Mouse (Mus musculus) E14TG2a.4 (cell line): Measurements from ENCODE around the gene Mrps18a.
A peak's percentile ranks its signal among the peaks of the same experiment; 100 is the strongest.

Experiments
- H3K27me3 ChIP-seq: 2 replicates; pipeline ENCODE4 v1.6.1; 2014; ENCODE audit warnings: low read length, control low read depth; ENCODE audit not compliant: insufficient read depth
- H3K36me3 ChIP-seq: 2 replicates; pipeline ENCODE4 v1.6.1; 2014; ENCODE audit warnings: low read length, control low read depth; ENCODE audit not compliant: insufficient read depth
- H3K4me1 ChIP-seq: replicated peaks from 2 replicates; pipeline ENCODE4 v1.6.1; 2014; ENCODE audit warnings: low read depth, low read length, control low read depth
- H3K4me3 ChIP-seq: replicated peaks from 2 replicates; pipeline ENCODE4 v1.5.1; 2014; ENCODE audit warnings: mild to moderate bottlenecking, low read length
- H3K9me3 ChIP-seq: 2 replicates; pipeline ENCODE4 v1.6.1; 2014; ENCODE audit warnings: low read length, control low read depth
- CTCF ChIP-seq: conservative IDR thresholded peaks from 2 replicates; pipeline ENCODE4 v1.5.1; 2014; ENCODE audit warnings: low read length
- NANOG ChIP-seq: IDR thresholded peaks from 2 replicates; pipeline ENCODE4 v1.6.1; 2014; ENCODE audit warnings: borderline replicate concordance, low read length, mixed read lengths
- POU5F1 ChIP-seq: IDR thresholded peaks from 2 replicates; pipeline ENCODE4 v1.6.1; 2014; ENCODE audit warnings: low read length, borderline replicate concordance

The Mrps18a gene

GRCm38 (mm10) chr17:46086341-46086870 lies 24.4 kb upstream of the Mrps18a start:
- Histone ChIP-seq H3K9me3 (no peaks in the 10 kb centered on the region), H3K4me1 (peaks cover 52% of the 10 kb centered on the region), H3K36me3 (no peaks in the 10 kb centered on the region), H3K27me3 (peaks cover 22% of the 10 kb centered on the region), H3K4me3 (no peak overlapping the region)
- TF ChIP-seq POU5F1 (no peak), NANOG (no peak), CTCF (no peak)

- H3K9me3 ChIP-seq: no peaks in the 10 kb centered on the region
- H3K36me3 ChIP-seq: no peaks in the 10 kb centered on the region
- TF ChIP-seq CTCF (no peak), POU5F1 (no peak), NANOG (no peak)
- peaks cover 22% of the 10 kb centered on the region for H3K27me3 ChIP-seq
- peaks cover 19% of the 10 kb centered on the region for H3K4me1 ChIP-seq
- no peak overlapping the region for H3K4me3 ChIP-seq
Observed at GRCm38 (mm10) chr17:46091351-46091750, 19.4 kb upstream of the Mrps18a start.

GRCm38 (mm10) chr17:46091899-46092298 lies 18.9 kb upstream of the Mrps18a start:
- peaks cover 22% of the 10 kb centered on the region for H3K27me3 ChIP-seq
- H3K36me3 ChIP-seq: no peaks in the 10 kb centered on the region
- no peak overlapping the region for H3K4me3 ChIP-seq
- peaks cover 14% of the 10 kb centered on the region for H3K4me1 ChIP-seq
- no peaks in the 10 kb centered on the region for H3K9me3 ChIP-seq
- TF ChIP-seq POU5F1 (no peak), CTCF (no peak), NANOG (no peak)

GRCm38 (mm10) chr17:46098525-46098924 lies 12.3 kb upstream of the Mrps18a start:
- no peaks in the 10 kb centered on the region for H3K36me3 ChIP-seq
- no peaks in the 10 kb centered on the region for H3K9me3 ChIP-seq
- H3K4me1 ChIP-seq: no peaks in the 10 kb centered on the region
- H3K4me3 ChIP-seq: no peak overlapping the region
- H3K27me3 ChIP-seq: peaks cover 18% of the 10 kb centered on the region
- TF ChIP-seq NANOG (no peak), CTCF (no peak), POU5F1 (no peak)

- Histone ChIP-seq H3K4me1 (peaks cover 10% of the 10 kb centered on the region), H3K27me3 (peaks cover 19% of the 10 kb centered on the region), H3K36me3 (no peaks in the 10 kb centered on the region), H3K4me3 (no peak overlapping the region), H3K9me3 (no peaks in the 10 kb centered on the region)
- TF ChIP-seq NANOG (no peak; the same call in 1 of the 2 replicates), CTCF (0 out of 2 replicates have a peak, but pooled peaks have one; percentile 2)
Observed at GRCm38 (mm10) chr17:46101906-46102305, 8.9 kb upstream of the Mrps18a start.

DNA sequence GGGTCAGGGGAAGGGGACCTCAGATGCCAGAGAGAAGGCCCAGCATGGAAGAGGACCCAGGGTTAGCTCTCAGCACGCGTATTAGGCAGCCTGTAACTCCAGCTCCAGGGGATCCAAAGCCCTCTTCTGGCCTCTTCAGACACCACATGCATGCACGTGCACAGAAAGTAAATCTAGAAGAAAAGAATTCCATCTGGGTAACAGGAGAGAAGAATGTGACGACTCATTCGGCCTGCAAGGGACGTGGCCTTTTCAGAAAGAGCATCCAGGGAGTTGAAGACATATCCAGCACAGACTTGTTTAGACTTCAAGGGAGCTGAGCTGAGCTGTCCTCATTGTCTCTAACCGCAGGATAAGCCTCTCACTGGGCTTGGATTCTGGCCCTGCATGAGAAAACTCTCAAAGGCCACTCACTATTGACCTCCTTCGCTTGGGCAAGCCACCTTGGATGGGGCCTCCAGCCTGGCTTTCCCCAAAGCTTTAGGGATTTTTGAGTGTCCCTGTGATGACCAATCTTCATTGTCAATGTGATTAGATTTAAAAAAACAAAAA lies 8.1 kb upstream of the Mrps18a start:
- no peak overlapping the region for H3K4me3 ChIP-seq
- no peaks in the 10 kb centered on the region for H3K36me3 ChIP-seq
- H3K4me1 ChIP-seq: peaks cover 10% of the 10 kb centered on the region
- peaks cover 19% of the 10 kb centered on the region for H3K27me3 ChIP-seq
- H3K9me3 ChIP-seq: no peaks in the 10 kb centered on the region
- no peak for TF ChIP-seq NANOG
- no peak for TF ChIP-seq POU5F1
- TF ChIP-seq CTCF: no peak

GRCm38 (mm10) chr17:46104487-46104886 lies 6.3 kb upstream of the Mrps18a start:
- H3K27me3 ChIP-seq: peaks cover 13% of the 10 kb centered on the region
- no peaks in the 10 kb centered on the region for H3K9me3 ChIP-seq
- TF ChIP-seq NANOG (no peak), CTCF (no peak), POU5F1 (no peak)
- H3K36me3 ChIP-seq: no peaks in the 10 kb centered on the region
- peaks cover 10% of the 10 kb centered on the region for H3K4me1 ChIP-seq
- peak overlapping the region; percentile 43; the same call in 1 of the 2 replicates for H3K4me3 ChIP-seq

DNA sequence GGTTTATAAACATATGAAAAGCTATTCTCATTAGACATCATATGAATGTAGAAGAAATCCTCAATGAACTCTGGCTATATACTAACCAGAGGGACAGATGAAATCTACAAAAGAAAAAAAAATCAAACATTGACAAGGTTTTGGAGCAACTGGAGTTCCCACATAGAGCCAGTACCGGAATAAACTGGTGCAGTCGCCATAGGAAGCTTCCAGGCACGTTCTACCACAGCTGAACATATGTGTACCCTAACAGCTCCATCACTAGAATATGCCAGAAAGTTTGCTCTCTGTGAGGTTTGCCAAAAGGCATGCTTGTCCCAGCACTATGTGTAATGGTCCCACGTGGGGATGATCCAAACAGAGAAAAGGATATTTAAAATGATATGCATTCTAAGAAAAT lies 2.5 kb upstream of the Mrps18a start:
- Histone ChIP-seq H3K27me3 (peaks cover 10% of the 10 kb centered on the region; the same call in 1 of the 2 replicates), H3K4me1 (peaks cover 27% of the 10 kb centered on the region), H3K36me3 (peaks cover 8% of the 10 kb centered on the region), H3K9me3 (no peaks in the 10 kb centered on the region), H3K4me3 (no peak overlapping the region)
- TF ChIP-seq POU5F1 (no peak), NANOG (no peak), CTCF (no peak)

- no peak overlapping the region for H3K4me3 ChIP-seq
- TF ChIP-seq POU5F1: no peak
- no peak for TF ChIP-seq NANOG
- no peak for TF ChIP-seq CTCF
- H3K4me1 ChIP-seq: peaks cover 30% of the 10 kb centered on the region
- H3K36me3 ChIP-seq: peaks cover 80% of the 10 kb centered on the region
- H3K9me3 ChIP-seq: peaks cover 14% of the 10 kb centered on the region
- H3K27me3 ChIP-seq: no peaks in the 10 kb centered on the region
Observed at GRCm38 (mm10) chr17:46115489-46115888, 4.7 kb downstream of the Mrps18a start.
